Mouse (Mus musculus): ENCODE results near the gene Taf8. TPM values are rescaled to one million over a fixed set of nuclear protein-coding genes. Genes with fewer than 3 reads are reported as not detected.

Gene Taf8
- polyA plus RNA-seq, 1 experiment from 2014 or later, result 17.8 TPM

DNA sequence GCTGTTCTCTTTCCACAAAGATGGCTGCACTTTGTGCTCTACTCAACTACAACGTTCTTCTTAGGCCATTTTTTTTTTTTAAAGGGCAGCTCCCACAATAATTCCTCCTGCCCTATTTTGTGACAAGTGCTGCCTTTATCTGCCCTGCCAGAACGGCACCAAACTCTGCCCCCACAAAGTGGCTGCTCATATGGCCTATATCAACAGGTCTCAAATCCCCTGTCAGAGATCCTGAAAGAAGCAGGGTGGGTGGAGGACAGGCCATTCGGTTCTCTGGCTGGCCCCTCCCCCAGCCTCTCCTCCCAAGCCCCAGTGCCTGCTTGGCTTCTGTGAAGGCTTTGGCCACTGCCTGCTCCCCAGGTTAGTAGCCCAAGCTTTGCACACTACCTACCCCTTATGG lies 17.1 kb downstream of the Taf8 start:
- no peaks in the 10 kb centered on the region for H3K27me3 ChIP-seq
- DNase-seq (ENCODE audit: low read depth, low spot score) (no peak), ATAC-seq (no peak)
- in situ Hi-C loops (cut with MboI; ENCODE audit: low pct_unique_long_range_greater_than_20kb), result loop anchor here (5.0 kb wide), 2 partner anchors 78 to 113 kb away; no protein-coding TSS in a partner anchor
- POLR2A ChIA-PET, result no interaction called here
- CTCF ChIA-PET, result no interaction called here
- TF ChIP-seq CTCF (IDR thresholded peaks at IDR 0.05), result no peak

DNA sequence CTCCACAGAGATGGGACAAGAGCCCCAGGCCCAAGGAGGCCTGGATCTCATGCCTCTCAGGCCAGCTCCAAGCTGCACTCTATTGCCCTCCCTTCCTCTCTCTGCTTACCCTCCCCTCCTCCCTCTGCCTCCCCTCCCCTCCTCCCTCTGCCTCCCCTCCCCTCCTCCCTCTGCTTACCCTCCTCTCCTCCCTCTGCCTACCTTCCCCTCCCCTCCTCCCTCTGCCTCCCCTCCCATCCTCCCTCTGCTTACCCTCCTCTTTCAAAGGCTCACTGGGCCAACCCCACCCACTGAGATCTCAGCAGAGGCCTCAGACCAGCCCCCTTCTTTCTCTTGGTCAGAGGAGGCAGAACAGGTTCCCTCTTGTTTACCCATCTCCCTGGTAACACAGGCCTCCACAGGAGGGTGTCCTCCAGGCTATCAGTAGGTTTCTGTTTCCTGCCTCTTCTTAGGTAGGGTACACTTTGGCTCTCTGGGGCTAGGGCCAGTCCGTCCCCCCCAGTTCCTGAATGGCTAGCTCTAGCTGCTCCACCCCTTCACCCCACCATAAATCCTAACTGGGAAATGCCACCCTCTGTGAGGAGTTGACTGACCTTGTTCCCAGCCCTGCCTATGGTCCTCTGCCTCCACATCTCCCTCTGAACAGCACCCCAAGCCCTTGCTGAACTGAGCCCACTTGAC lies 17.7 kb downstream of the Taf8 start:
- in situ Hi-C loops (cut with MboI; ENCODE audit: low pct_unique_long_range_greater_than_20kb), result loop anchor here (5.0 kb wide), 2 partner anchors 77 to 112 kb away; no protein-coding TSS in a partner anchor
- peak; percentile 78 for ATAC-seq
- DNase-seq (ENCODE audit: low read depth, low spot score), result no peak
- POLR2A ChIA-PET, result no interaction called here
- CTCF ChIA-PET, result interaction anchor here (0.7 kb wide), 1 partner anchor 124 kb away, joined by 3 read pairs; no protein-coding TSS in a partner anchor
- H3K27me3 ChIP-seq, result no peaks in the 10 kb centered on the region
- no peak for TF ChIP-seq CTCF (IDR thresholded peaks at IDR 0.05)

DNA sequence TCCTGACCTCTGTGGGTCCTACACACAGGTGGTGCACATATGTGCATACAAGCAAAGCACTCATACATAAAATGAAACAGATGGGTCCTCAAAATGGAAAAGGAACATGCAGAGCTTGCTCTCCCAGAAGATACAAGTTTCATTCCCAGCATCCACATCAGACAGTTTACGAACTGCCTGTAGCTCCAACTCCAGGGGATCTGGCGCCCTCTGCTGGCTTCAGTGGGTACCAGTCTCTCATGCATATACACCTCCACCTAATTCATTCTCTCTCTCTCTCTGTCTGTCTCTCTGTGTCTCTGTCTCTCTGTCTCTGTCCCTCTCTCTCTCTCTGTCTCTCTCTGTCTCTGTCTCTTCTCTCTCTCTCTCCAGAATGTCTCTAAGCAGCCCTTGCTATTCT lies 19.7 kb downstream of the Taf8 start:
- CTCF ChIA-PET, result interaction anchor here (0.8 to 2.6 kb wide), 11 partner anchors 10 to 111 kb away, joined by 3 to 9 read pairs (median 4); no protein-coding TSS in a partner anchor
- POLR2A ChIA-PET, result interaction anchor here (1.3 kb wide), 1 partner anchor 66 kb away, joined by 3 read pairs; no protein-coding TSS in a partner anchor
- DNase-seq (ENCODE audit: low read depth, low spot score) (no peak), ATAC-seq (no peak)
- in situ Hi-C loops (cut with MboI; ENCODE audit: low pct_unique_long_range_greater_than_20kb), result loop anchor here (5.0 kb wide), 2 partner anchors 75 to 110 kb away; no protein-coding TSS in a partner anchor
- no peaks in the 10 kb centered on the region for H3K27me3 ChIP-seq
- peak; percentile 92 for TF ChIP-seq CTCF (IDR thresholded peaks at IDR 0.05)

DNA sequence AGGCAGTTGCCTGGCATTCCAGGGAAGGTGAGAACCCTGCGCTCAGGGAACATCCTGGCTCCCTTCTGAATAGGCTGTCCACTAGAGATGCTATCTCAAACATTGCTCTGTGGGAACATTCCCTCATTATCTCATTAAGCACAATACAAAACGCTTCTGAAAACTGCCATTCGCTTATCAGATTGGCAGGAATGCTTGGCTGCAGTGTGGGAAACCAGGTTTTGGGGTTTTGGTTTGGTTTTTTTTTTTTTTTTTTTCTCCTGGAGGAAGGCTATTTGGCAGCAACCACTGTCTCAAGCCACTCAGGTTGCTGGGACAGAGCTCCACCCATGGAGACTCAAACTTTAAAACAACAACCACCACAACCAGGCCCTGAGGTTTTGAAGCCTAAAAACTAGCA lies 22.2 kb downstream of the Taf8 start:
- POLR2A ChIA-PET, result no interaction called here
- in situ Hi-C loops (cut with MboI; ENCODE audit: low pct_unique_long_range_greater_than_20kb), result loop anchor here (5.0 kb wide), 2 partner anchors 73 to 108 kb away; no protein-coding TSS in a partner anchor
- no peaks in the 10 kb centered on the region for H3K27me3 ChIP-seq
- ATAC-seq, result no peak
- CTCF ChIA-PET, result no interaction called here
- DNase-seq (ENCODE audit: low read depth, low spot score), result no peak
- TF ChIP-seq CTCF (IDR thresholded peaks at IDR 0.05), result no peak

DNA sequence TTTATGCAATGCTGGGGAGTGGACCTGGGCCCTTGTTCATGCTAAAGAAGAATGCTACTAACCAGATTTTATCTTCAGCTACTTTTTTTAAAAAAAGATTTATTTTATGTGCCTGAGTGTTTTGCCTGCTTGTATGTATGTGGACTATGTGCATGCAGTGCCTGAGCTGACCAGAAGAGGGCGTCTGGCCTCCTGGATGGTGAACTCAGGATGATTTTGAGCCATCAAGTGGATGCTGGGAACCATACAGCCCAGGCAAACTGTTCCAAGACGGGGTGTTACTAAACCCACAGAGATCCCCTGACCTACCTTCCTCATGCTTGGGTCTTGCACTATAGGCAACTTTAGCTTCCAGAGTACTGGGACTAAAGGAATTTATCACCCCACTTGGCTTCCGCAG lies 26.4 kb downstream of the Taf8 start:
- ChIA-PET POLR2A (interaction anchor here (0.9 to 1.0 kb wide), 2 partner anchors 81 to 89 kb away, joined by 3 read pairs; no protein-coding TSS in a partner anchor), CTCF (interaction anchor here (0.8 to 2.0 kb wide), 8 partner anchors 10 to 103 kb away, joined by 3 to 5 read pairs (median 4); partner anchors contain the start of gene Taf8)
- no peaks in the 10 kb centered on the region for H3K27me3 ChIP-seq
- ATAC-seq (no peak), DNase-seq (ENCODE audit: low read depth, low spot score) (no peak)
- in situ Hi-C loops (cut with MboI; ENCODE audit: low pct_unique_long_range_greater_than_20kb), result no loop called here
- TF ChIP-seq CTCF (IDR thresholded peaks at IDR 0.05), result peak; percentile 67

DNA sequence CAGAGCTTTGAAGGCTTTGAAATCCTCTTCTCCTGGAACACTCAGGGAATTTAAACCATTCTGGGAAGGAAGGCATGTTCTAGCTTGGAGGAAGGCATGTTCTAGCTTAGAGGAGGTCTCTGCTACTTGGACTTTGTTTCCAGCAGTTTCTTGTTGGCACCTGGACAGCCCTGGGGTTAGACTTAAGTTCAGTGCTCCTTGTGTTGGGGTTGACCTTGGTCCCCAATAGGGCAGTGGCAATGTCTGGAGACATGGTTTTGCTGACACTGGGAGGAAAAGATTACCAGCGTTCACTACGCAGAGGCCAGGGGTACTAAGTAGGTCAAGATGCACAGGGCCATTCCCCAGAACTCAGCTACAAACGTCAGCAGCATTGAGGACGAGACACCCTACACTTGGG lies 26.9 kb downstream of the Taf8 start:
- in situ Hi-C loops (cut with MboI; ENCODE audit: low pct_unique_long_range_greater_than_20kb), result no loop called here
- POLR2A ChIA-PET, result interaction anchor here (0.9 to 1.0 kb wide), 2 partner anchors 80 to 90 kb away, joined by 3 read pairs; no protein-coding TSS in a partner anchor
- H3K27me3 ChIP-seq, result no peaks in the 10 kb centered on the region
- no peak for TF ChIP-seq CTCF (IDR thresholded peaks at IDR 0.05)
- DNase-seq (ENCODE audit: low read depth, low spot score) (no peak), ATAC-seq (no peak)
- CTCF ChIA-PET, result interaction anchor here (0.8 to 2.0 kb wide), 8 partner anchors 10 to 103 kb away, joined by 3 to 5 read pairs (median 4); partner anchors contain the start of gene Taf8

DNA sequence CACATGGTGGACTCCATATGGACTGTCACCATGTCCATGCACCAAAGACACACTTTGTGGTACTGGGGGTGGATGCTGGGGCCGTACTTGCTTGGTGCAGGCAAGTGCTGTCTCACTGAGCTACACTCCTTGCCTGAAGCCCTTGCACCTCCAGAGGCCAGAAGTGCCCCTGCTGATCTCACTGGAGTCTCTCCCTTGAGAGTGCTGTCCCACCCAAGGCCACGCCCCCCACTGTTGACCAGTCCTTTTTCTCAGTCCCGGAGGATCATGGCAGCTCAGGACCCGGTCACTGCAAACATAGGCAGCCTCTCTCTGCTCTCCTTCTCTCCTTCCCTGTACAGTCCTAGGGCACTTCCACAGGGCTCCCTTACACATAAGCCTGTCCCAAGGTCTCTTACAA lies 27.8 kb downstream of the Taf8 start:
- in situ Hi-C loops (cut with MboI; ENCODE audit: low pct_unique_long_range_greater_than_20kb), result no loop called here
- ChIA-PET POLR2A (no interaction called here), CTCF (interaction anchor here (1.3 kb wide), 1 partner anchor 57 kb away, joined by 3 read pairs; no protein-coding TSS in a partner anchor)
- no peak for ATAC-seq
- TF ChIP-seq CTCF (IDR thresholded peaks at IDR 0.05), result no peak
- no peaks in the 10 kb centered on the region for H3K27me3 ChIP-seq
- DNase-seq (ENCODE audit: low read depth, low spot score), result no peak

DNA sequence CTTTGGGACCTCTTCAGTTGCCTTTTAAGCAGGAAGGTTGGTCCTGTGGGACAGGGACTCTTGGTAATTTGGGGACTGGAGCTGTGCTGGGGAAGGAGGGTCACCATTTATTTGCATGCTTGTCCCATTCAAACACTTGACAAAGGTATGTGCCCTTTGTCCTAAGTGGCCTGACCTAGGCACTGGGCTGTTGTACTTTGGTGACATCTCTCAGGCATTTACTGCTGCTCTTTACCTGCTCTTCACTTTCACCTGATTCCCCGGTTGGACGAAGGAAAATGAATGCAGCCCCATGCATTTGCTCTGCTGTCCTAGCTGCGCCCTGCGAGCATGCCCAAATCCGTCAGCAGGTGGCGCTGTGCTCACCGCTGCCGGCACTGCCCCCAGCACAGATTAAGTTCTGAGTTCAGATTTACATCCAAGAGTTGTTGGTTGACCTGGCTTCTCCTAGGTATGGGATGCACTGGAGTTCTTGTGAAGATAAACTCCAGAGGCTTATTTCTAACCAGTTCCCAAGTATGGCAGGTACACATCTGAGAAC lies 28.6 kb downstream of the Taf8 start:
- in situ Hi-C loops (cut with MboI; ENCODE audit: low pct_unique_long_range_greater_than_20kb), result no loop called here
- TF ChIP-seq CTCF (IDR thresholded peaks at IDR 0.05), result no peak
- POLR2A ChIA-PET, result interaction anchor here (0.7 kb wide), 1 partner anchor 92 kb away, joined by 3 read pairs; no protein-coding TSS in a partner anchor
- DNase-seq (ENCODE audit: low read depth, low spot score), result no peak
- H3K27me3 ChIP-seq, result no peaks in the 10 kb centered on the region
- CTCF ChIA-PET, result interaction anchor here (1.0 to 1.6 kb wide), 4 partner anchors 17 to 57 kb away, joined by 3 to 5 read pairs (median 4); no protein-coding TSS in a partner anchor
- ATAC-seq, result peak; percentile 24

DNA sequence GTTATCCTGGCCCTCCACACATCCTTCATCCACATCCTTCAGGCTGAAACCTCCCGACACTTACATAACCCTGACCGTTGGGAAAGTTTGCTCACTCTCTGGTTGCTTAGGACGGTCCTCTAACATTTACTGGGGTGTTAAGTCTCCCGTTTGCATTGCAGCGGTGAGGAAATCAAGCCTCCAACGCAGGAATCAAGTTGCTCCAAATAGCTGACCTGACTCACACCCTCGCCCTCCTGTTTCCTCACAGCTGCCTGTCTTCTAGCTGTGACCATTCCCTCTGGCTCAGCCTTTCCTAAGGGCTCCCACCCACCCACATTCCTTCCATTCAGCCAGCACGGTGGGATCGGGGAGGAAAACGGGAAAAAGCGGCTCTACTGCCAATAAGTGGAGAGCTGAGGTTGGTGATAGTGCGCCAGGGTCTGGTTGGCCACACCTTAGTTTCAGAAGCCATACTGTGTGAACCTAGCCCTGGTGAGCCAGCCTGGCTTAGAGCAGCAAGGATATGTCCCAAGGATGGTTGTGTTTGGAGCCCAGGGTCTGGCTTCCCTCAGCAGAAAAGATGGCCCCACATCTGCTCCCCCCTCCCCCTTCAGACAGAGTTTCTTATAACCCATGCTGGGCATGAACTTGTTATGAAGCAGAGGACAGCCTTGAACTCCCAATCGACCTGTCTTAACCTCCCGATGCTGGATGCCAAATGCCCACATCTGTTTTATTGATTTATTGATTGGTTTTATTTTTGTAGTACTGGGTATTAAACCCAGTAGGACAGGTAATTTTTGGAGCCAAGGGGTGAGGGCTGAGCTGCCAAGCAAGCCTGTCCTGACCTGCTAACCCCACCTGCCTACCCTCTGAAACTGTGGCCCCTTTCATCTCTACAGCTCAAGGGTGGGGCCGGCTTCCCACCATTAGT lies 29.4 kb downstream of the Taf8 start:
- in situ Hi-C loops (cut with MboI; ENCODE audit: low pct_unique_long_range_greater_than_20kb), result no loop called here
- H3K27me3 ChIP-seq, result no peaks in the 10 kb centered on the region
- ChIA-PET POLR2A (interaction anchor here (0.7 kb wide), 1 partner anchor 91 kb away, joined by 3 read pairs; no protein-coding TSS in a partner anchor), CTCF (interaction anchor here (1.0 to 1.6 kb wide), 6 partner anchors 9 to 103 kb away, joined by 3 to 5 read pairs (median 4); no protein-coding TSS in a partner anchor)
- no peak for DNase-seq (ENCODE audit: low read depth, low spot score)
- no peak for TF ChIP-seq CTCF (IDR thresholded peaks at IDR 0.05)
- no peak for ATAC-seq

DNA sequence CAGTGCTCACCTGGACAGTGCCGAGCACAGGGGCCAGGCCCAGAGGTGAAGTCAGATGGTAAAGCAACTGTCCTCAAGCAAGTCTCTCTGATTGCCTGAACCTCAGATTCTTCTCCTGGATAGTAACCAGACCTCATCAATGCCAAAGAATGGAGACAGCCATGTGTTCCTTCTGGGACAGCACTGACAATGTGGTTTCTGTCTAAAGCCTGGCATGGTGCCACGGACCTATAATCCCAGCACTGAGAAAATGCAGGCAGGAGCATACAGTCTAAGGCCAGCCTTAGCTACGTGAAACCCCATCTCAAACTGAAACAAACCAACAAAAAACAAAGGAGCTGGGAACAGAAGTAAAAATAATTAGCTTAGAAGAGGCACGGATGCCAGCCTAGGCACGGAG lies 31.4 kb downstream of the Taf8 start:
- no peak for ATAC-seq
- ChIA-PET POLR2A (no interaction called here), CTCF (no interaction called here)
- in situ Hi-C loops (cut with MboI; ENCODE audit: low pct_unique_long_range_greater_than_20kb), result no loop called here
- no peaks in the 10 kb centered on the region for H3K27me3 ChIP-seq
- TF ChIP-seq CTCF (IDR thresholded peaks at IDR 0.05), result no peak
- no peak for DNase-seq (ENCODE audit: low read depth, low spot score)

All from Patski (cell line).